Mouse (Mus musculus): ENCODE measurements at regions not wholly inside any gene's neighbourhood (a gene's known extent, or its start where the extent isn't known, plus 50 kb on each side); places are given as distances from the start of the nearest gene placed in this dataset.

DNA sequence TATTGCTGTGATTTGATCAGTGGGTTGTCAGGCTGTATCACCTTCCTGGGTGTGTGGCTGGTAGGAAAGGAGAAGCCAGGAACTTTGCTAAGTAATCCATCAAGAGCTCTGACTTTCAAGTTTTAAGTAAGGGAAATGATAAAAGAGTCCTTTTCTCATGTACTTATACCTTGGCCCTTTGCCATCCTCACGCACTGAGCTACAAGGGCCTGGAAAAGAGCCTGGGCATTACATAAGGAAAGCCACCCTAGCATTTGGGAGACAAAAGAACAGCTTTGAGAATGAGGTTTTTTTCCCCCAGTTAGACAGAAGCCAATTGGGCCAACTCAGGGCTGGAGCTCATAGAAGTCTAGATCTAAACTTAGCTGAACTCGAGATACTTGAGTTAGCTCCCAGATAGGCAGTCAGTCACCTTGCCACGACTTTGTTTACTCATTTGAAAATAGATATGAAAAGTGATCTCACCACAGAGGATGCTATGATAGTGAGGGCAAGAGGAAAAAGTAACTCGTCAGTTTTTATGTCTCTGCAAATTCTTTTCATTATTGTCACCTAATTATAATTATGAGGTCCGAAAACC lies 457.4 kb upstream of the Mpdz start:
- H3K36me3 ChIP-seq (ENCODE audit: control insufficient read depth in 1 of 2, insufficient read depth in 2 of 2, low read length in 2 of 2), result no peaks in the 10 kb centered on the region

DNA sequence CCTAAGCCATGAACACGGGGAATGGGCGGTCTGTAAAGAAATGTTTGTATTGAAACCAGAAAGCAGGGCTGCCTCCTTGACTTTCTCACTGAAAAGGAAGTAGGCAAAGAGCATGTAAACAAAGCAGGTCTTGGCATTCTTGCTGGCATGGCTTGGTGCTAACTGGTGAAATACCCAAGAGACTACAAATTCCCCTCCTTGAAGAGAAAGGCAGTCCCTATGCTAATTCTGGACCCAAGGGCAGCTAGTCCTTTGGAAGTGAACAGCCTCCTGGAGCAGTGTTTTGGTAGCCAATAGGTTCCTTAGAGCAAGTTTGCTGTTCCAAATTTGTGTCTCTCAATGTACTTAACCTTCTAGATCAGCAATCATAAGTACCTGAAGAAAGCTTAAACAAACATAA lies 456.0 kb upstream of the Mpdz start:
- no peaks in the 10 kb centered on the region for H3K27me3 ChIP-seq (ENCODE audit: control insufficient read depth in 1 of 2, insufficient read depth in 2 of 2, low read length in 2 of 2)
- no peak overlapping the region for H3K4me3 ChIP-seq (ENCODE audit: control insufficient read depth in 1 of 2, insufficient read depth in 1 of 2, low read depth in 2 of 2, low read length in 2 of 2)
- H3K9me3 ChIP-seq (replicated peaks; ENCODE audit: insufficient read depth, low read length), result no peaks in the 10 kb centered on the region
- H3K79me2 ChIP-seq (ENCODE audit: control insufficient read depth, insufficient read depth, low read length, poor library complexity), result no peaks in the 10 kb centered on the region
- no peaks in the 10 kb centered on the region for H3K36me3 ChIP-seq (ENCODE audit: control insufficient read depth in 1 of 2, insufficient read depth in 2 of 2, low read length in 2 of 2)
- H3K27ac ChIP-seq (ENCODE audit: control insufficient read depth, low read depth, low read length), result no peak overlapping the region
- no peak overlapping the region for H3K9ac ChIP-seq (ENCODE audit: control insufficient read depth, low read depth, low read length, poor library complexity, severe bottlenecking)
- H3K4me1 ChIP-seq (ENCODE audit: control insufficient read depth in 1 of 2, insufficient read depth in 2 of 2, low read length in 2 of 2), result no peaks in the 10 kb centered on the region
- TF ChIP-seq MAZ (IDR thresholded peaks at IDR 0.05; ENCODE audit: low read depth, low read length) (no peak), BHLHE40 (IDR thresholded peaks at IDR 0.05; ENCODE audit: borderline replicate concordance, low read depth, low read length) (no peak), USF2 (IDR thresholded peaks at IDR 0.05; ENCODE audit: borderline replicate concordance in 1 of 2, insufficient read depth in 1 of 2, low read depth in 1 of 2, low read length in 2 of 2) (no peak), ZNF384 (IDR thresholded peaks at IDR 0.05; ENCODE audit: low read depth, low read length) (no peak), KAT2A (conservative IDR thresholded peaks at IDR 0.05; ENCODE audit: low read depth, low read length) (no peak), MAFK (IDR thresholded peaks at IDR 0.05; ENCODE audit: borderline replicate concordance, low read depth, low read length) (no peak), TCF12 (IDR thresholded peaks at IDR 0.05; ENCODE audit: low read depth, low read length) (no peak), ELF1 (IDR thresholded peaks at IDR 0.05; ENCODE audit: low read depth, low read length) (no peak), USF1 (IDR thresholded peaks at IDR 0.05; ENCODE audit: low read depth, low read length) (no peak), POLR2AphosphoS5 (IDR thresholded peaks at IDR 0.05; ENCODE audit: borderline replicate concordance, low read depth, low read length) (no peak), RCOR1 (IDR thresholded peaks at IDR 0.05; ENCODE audit: low read depth, low read length) (no peak), ETS1 (IDR thresholded peaks at IDR 0.05; ENCODE audit: low read depth, low read length) (no peak), SMC3 (IDR thresholded peaks at IDR 0.05; ENCODE audit: low read depth, low read length) (no peak), SIN3A (IDR thresholded peaks at IDR 0.05; ENCODE audit: low read length) (no peak), EP300 (IDR thresholded peaks at IDR 0.05; ENCODE audit: low read depth in 1 of 2, low read length in 2 of 2) (no peak), HCFC1 (IDR thresholded peaks at IDR 0.05; ENCODE audit: low read depth, low read length) (no peak)
- DNase-seq (ENCODE audit: low read depth, low spot score), result no peak

More for the DNA sequence above, 457.4 kb upstream of the Mpdz start:
- Histone ChIP-seq H3K27ac (ENCODE audit: control insufficient read depth, low read depth, low read length) (no peak overlapping the region), H3K4me1 (ENCODE audit: control insufficient read depth in 1 of 2, insufficient read depth in 2 of 2, low read length in 2 of 2) (no peaks in the 10 kb centered on the region), H3K4me3 (ENCODE audit: control insufficient read depth in 1 of 2, insufficient read depth in 1 of 2, low read depth in 2 of 2, low read length in 2 of 2) (no peak overlapping the region), H3K79me2 (ENCODE audit: control insufficient read depth, insufficient read depth, low read length, poor library complexity) (no peaks in the 10 kb centered on the region), H3K9ac (ENCODE audit: control insufficient read depth, low read depth, low read length, poor library complexity, severe bottlenecking) (no peak overlapping the region), H3K9me3 (replicated peaks; ENCODE audit: insufficient read depth, low read length) (no peaks in the 10 kb centered on the region), H3K27me3 (ENCODE audit: control insufficient read depth in 1 of 2, insufficient read depth in 2 of 2, low read length in 2 of 2) (no peaks in the 10 kb centered on the region)
- TF ChIP-seq SMC3 (IDR thresholded peaks at IDR 0.05; ENCODE audit: low read depth, low read length) (no peak), NRF1 (IDR thresholded peaks at IDR 0.05; ENCODE audit: insufficient read depth, low read depth, low read length, poor library complexity, severe bottlenecking) (no peak), ETS1 (IDR thresholded peaks at IDR 0.05; ENCODE audit: low read depth, low read length) (no peak), POLR2A (IDR thresholded peaks at IDR 0.05; ENCODE audit: control insufficient read depth in 1 of 2, insufficient read depth in 1 of 2, low read depth in 1 of 2, low read length in 2 of 2, poor library complexity in 1 of 2) (no peak), TBP (IDR thresholded peaks at IDR 0.05; ENCODE audit: low read depth, low read length) (no peak), JUND (IDR thresholded peaks at IDR 0.05; ENCODE audit: low read depth, low read length) (no peak), TCF12 (IDR thresholded peaks at IDR 0.05; ENCODE audit: low read depth, low read length) (no peak), RCOR1 (IDR thresholded peaks at IDR 0.05; ENCODE audit: low read depth, low read length) (no peak), ELF1 (IDR thresholded peaks at IDR 0.05; ENCODE audit: low read depth, low read length) (no peak), ZNF384 (IDR thresholded peaks at IDR 0.05; ENCODE audit: low read depth, low read length) (no peak), GATA1 (IDR thresholded peaks at IDR 0.05; ENCODE audit: low read depth, low read length) (no peak), MXI1 (IDR thresholded peaks at IDR 0.05; ENCODE audit: low read depth, low read length) (no peak), ZC3H11A (IDR thresholded peaks at IDR 0.05; ENCODE audit: low read depth, low read length) (no peak), MAX (IDR thresholded peaks at IDR 0.05; ENCODE audit: low read length) (no peak), HCFC1 (IDR thresholded peaks at IDR 0.05; ENCODE audit: low read depth, low read length) (no peak), KAT2A (conservative IDR thresholded peaks at IDR 0.05; ENCODE audit: low read depth, low read length) (no peak)
- no peak for DNase-seq (ENCODE audit: low read depth, low spot score)

Data from MEL (cell line).